Mouse (Mus musculus) stomach, postnatal 0 days (tissue): ENCODE measurements at regions not wholly inside any gene's neighbourhood (a gene's known extent, or its start where the extent isn't known, plus 50 kb on each side); places are given as distances from the start of the nearest gene placed in this dataset.

Source experiments
- CTCF ChIP-seq: IDR thresholded peaks from 2 replicates; pipeline ENCODE4 v1.5.1; 2016; ENCODE audit warnings: antibody characterized with exemption, low read depth, mild to moderate bottlenecking, moderate library complexity
- EP300 ChIP-seq: optimal IDR thresholded peaks from 2 replicates; pipeline ENCODE3; 2016; ENCODE audit warnings: antibody characterized with exemption

DNA sequence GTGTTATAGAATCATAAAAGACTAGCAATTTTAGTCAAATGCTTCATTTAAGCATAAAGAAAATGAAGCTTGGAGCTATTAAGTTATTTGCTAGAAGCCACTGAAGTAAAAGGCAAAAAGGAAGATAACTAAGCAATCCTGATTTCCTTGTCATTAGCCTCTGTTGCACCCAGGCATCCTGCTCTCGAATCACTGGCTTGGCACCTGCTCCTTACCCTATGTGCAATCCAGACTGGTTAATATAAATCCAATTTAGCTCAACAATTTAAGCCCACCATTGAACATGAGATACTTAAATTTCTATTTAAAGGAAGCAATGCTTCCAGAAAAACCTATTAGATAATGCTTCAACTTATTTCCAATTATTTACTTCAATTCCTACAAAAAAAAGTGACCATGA, 328.7 kb downstream of the Ptprc start:
- TF ChIP-seq CTCF: no peak
- TF ChIP-seq EP300: no peak
